Mouse (Mus musculus) kidney, adult 2 months (tissue): ENCODE measurements around the gene Lbh. TPM values are rescaled to one million over a fixed set of nuclear protein-coding genes. Genes with fewer than 3 reads are reported as not detected.

Source experiments
- DNase-seq: peaks from one replicate; pipeline ENCODE4 v3.0.0; 2021
- H3K27ac ChIP-seq: fragments of 200-500 bp; 2 replicates; pipeline ENCODE4 v1.5.1; 2012; ENCODE audit warnings: low read depth, low read length, control low read depth, inconsistent platforms; ENCODE audit not compliant: insufficient read depth
- H3K27me3 ChIP-seq: fragments of 200-500 bp; replicated peaks from 2 replicates; pipeline ENCODE4 v1.6.1; 2012; ENCODE audit warnings: mild to moderate bottlenecking, moderate library complexity, low read length, inconsistent platforms; ENCODE audit not compliant: control insufficient read depth, insufficient read depth
- H3K36me3 ChIP-seq: fragments of 200-500 bp; 2 replicates; pipeline ENCODE4 v1.6.1; 2012; ENCODE audit warnings: mild to moderate bottlenecking, moderate library complexity, low read length, inconsistent platforms; ENCODE audit not compliant: control insufficient read depth, insufficient read depth
- H3K4me1 ChIP-seq: fragments of 200-500 bp; 2 replicates; pipeline ENCODE4 v1.6.1; 2011; ENCODE audit warnings: low read length; ENCODE audit not compliant: control insufficient read depth, insufficient read depth
- H3K4me3 ChIP-seq: fragments of 200-500 bp; 2 replicates; pipeline ENCODE4 v1.5.1; 2011; ENCODE audit warnings: mild to moderate bottlenecking, low read depth, low read length, control low read depth; ENCODE audit not compliant: insufficient read depth
- CTCF ChIP-seq: fragments of 200-500 bp; conservative IDR thresholded peaks from 2 replicates; pipeline ENCODE4 v1.5.1; 2011; ENCODE audit warnings: low read depth, mild to moderate bottlenecking, control low read depth, low read length, moderate library complexity, mixed read lengths; ENCODE audit not compliant: insufficient read depth, insufficient read length
- POLR2A ChIP-seq: fragments of 200-500 bp; IDR thresholded peaks from one replicate; pipeline ENCODE4 v1.6.1; 2011; ENCODE audit warnings: low read depth, low read length, control low read depth
- WGBS: fragments of 180-500 bp; shearing (Covaris S2); methylation state at CpG from one replicate; pipeline ENCODE4 v1.1.7; 2018; 5-methylcytosine and 5-hydroxymethylcytosine counted together
- polyA plus RNA-seq: library from polyadenylated mRNA; depleted of rRNA; stranded (reverse); fragments of >200 nt; gene quantifications from 2 replicates; pipeline ENCODE4 v1.2.3, GENCODE M21; 2012

The Lbh gene
- polyA plus RNA-seq, 1 experiment, result 66.4 TPM

GRCm38 (mm10) chr17:72920430-72920829, 2.3 kb downstream of the Lbh start:
- no peak for TF ChIP-seq POLR2A
- TF ChIP-seq CTCF, result no peak
- Histone ChIP-seq H3K4me3 (peak overlapping the region; percentile 40), H3K4me1 (peaks cover 16% of the 10 kb centered on the region), H3K27ac (peak overlapping the region; percentile 59), H3K36me3 (no peaks in the 10 kb centered on the region; the same call in 1 of the 2 replicates), H3K27me3 (no peaks in the 10 kb centered on the region)
- 24% methylated on average over 2 of the region's 2 CpGs for WGBS
- peak; percentile 35 for DNase-seq

DNA sequence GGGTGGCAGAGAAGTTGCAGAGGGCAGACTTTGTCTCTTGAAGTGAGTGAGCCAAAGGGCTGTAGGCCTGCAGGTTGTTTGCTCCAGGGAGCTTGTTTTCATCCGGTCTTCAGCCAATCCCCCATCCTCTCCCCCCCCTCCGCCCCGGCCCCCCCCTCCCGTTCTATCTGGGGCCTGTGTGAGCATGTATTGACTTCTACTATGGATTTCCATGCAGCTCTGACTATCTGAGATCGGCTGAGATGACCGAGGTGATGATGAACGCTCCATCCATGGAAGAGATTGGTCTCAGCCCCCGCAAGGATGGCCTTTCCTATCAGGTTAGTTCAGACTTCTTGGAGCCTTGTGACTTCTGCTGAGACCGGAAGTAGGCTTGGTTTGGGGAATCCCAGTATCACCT, 2.9 kb downstream of the Lbh start:
- TF ChIP-seq POLR2A (no peak), CTCF (no peak)
- DNase-seq, result no peak
- peak overlapping the region; percentile 59 for H3K27ac ChIP-seq

GRCm38 (mm10) chr17:72922206-72922605, 4.1 kb downstream of the Lbh start:
- no peaks in the 10 kb centered on the region for H3K27me3 ChIP-seq
- H3K36me3 ChIP-seq, result no peaks in the 10 kb centered on the region; the same call in 1 of the 2 replicates
- WGBS, result 67% methylated on average over 5 of the region's 5 CpGs
- peak overlapping the region; percentile 7; the same call in 1 of the 2 replicates for H3K4me3 ChIP-seq
- H3K27ac ChIP-seq, result no peak overlapping the region
- TF ChIP-seq CTCF, result no peak
- TF ChIP-seq POLR2A, result no peak
- H3K4me1 ChIP-seq, result peaks cover 27% of the 10 kb centered on the region
- no peak for DNase-seq

More for the DNA sequence above, 2.9 kb downstream of the Lbh start:
- Histone ChIP-seq H3K4me1 (peaks cover 21% of the 10 kb centered on the region), H3K36me3 (no peaks in the 10 kb centered on the region; the same call in 1 of the 2 replicates), H3K27me3 (no peaks in the 10 kb centered on the region), H3K4me3 (peak overlapping the region; percentile 29; the same call in 1 of the 2 replicates)
- 55% methylated on average over 9 of the region's 9 CpGs for WGBS

- peak overlapping the region; percentile 5; the same call in 1 of the 2 replicates for H3K4me3 ChIP-seq
- no peaks in the 10 kb centered on the region for H3K27me3 ChIP-seq
- 75% methylated on average over 4 of the region's 4 CpGs for WGBS
- no peaks in the 10 kb centered on the region; the same call in 1 of the 2 replicates for H3K36me3 ChIP-seq
- H3K27ac ChIP-seq, result no peak overlapping the region
- TF ChIP-seq CTCF, result no peak
- no peak for TF ChIP-seq POLR2A
- peaks cover 27% of the 10 kb centered on the region for H3K4me1 ChIP-seq
- no peak for DNase-seq
Observed at GRCm38 (mm10) chr17:72923283-72923682, 5.2 kb downstream of the Lbh start.

GRCm38 (mm10) chr17:72924295-72924694, 6.2 kb downstream of the Lbh start:
- peak overlapping the region; percentile 8 for H3K4me3 ChIP-seq
- no peak for TF ChIP-seq POLR2A
- TF ChIP-seq CTCF, result no peak
- peaks cover 27% of the 10 kb centered on the region for H3K4me1 ChIP-seq
- WGBS, result 66% methylated on average over 8 of the region's 8 CpGs
- no peaks in the 10 kb centered on the region; the same call in 1 of the 2 replicates for H3K36me3 ChIP-seq
- H3K27me3 ChIP-seq, result no peaks in the 10 kb centered on the region
- no peak for DNase-seq
- H3K27ac ChIP-seq, result peak overlapping the region; percentile 12; the same call in 1 of the 2 replicates

GRCm38 (mm10) chr17:72925111-72925510, 7.0 kb downstream of the Lbh start:
- TF ChIP-seq POLR2A (no peak), CTCF (no peak)
- peak overlapping the region; percentile 26 for H3K27ac ChIP-seq
- no peaks in the 10 kb centered on the region for H3K27me3 ChIP-seq
- 34% methylated on average over 6 of the region's 6 CpGs for WGBS
- no peaks in the 10 kb centered on the region; the same call in 1 of the 2 replicates for H3K36me3 ChIP-seq
- peak; percentile 73 for DNase-seq
- H3K4me1 ChIP-seq, result peaks cover 27% of the 10 kb centered on the region
- H3K4me3 ChIP-seq, result no peak overlapping the region

DNA sequence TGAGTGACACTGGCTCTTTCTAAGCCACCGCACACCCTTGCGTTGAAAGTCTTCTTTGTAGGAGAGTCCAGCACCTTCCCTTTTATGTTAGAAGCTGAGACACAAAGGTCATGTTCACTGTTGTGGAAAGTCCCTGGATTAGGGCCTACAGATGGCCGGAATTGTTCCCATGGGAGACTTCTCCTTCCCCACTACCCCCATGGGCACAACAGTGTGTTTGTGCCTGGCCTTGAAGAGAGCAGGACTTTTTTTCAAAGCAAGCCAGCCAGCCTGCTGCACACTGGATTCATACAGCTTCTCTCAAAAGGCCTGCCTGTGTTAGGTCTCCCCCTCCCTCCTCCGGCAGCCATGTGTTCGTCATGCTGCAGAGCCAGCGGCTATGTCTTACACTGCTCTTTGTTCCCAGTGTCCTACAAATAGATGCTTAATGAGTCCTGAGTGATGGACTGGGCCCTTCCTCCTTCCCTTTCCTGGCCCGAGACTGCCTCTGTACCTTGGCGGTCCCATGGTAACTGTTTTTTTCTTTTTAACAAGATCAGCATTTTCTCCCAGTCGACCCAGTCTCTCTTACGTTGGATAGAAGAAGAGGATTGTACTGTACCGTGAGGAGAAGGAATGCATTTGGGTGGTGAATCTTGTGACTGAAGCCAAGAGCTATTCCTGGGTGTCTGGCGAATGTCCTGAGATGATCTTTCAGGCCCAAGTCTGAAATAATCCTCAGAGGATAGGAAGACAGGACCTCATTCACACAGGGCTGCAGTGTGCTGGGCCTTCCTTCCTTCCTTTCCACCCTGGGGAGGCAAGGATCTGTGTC, 7.9 kb downstream of the Lbh start:
- TF ChIP-seq POLR2A (no peak), CTCF (no peak)
- WGBS, result 26% methylated on average over 12 of the region's 12 CpGs
- Histone ChIP-seq H3K4me1 (peaks cover 25% of the 10 kb centered on the region), H3K27ac (peak overlapping the region; percentile 26), H3K4me3 (no peak overlapping the region), H3K27me3 (no peaks in the 10 kb centered on the region), H3K36me3 (no peaks in the 10 kb centered on the region; the same call in 1 of the 2 replicates)
- DNase-seq, result peak; percentile 75

- 61% methylated on average over 8 of the region's 8 CpGs for WGBS
- TF ChIP-seq CTCF, result no peak
- TF ChIP-seq POLR2A, result no peak
- H3K27ac ChIP-seq, result peak overlapping the region; percentile 67
Observed at GRCm38 (mm10) chr17:72926994-72927393, 8.9 kb downstream of the Lbh start.

More at GRCm38 (mm10) chr17:72926994-72927393, 8.9 kb downstream of the Lbh start:
- no peak for DNase-seq
- Histone ChIP-seq H3K4me1 (peaks cover 25% of the 10 kb centered on the region), H3K27me3 (no peaks in the 10 kb centered on the region), H3K4me3 (no peak overlapping the region), H3K36me3 (peaks cover 2% of the 10 kb centered on the region; the same call in 1 of the 2 replicates)
